Comparison of ENCODE assay signal across 10 mouse cellular contexts in genomic region chr2:71376433-71376906, GRCm38 (mm10). TPM values are rescaled to one million over a fixed set of nuclear protein-coding genes. Genes with fewer than 3 reads are reported as not detected.
DNase-seq lines count a peak whose midpoint lies in the region; TF ChIP-seq lines count a peak whose summit lies in the region.
"Had no signal": no experiment of that assay in that cellular context is flagged by ENCODE, and none has a peak within 500 bp of the region (broad histone marks: within the 10 kb centered on the region; RNA-seq: fewer than 3 reads in every experiment).

No protein-coding gene starts in this region.

- H3K4me3 ChIP-seq in heart, embryonic 10.5 days, result peak overlapping the region; percentile 43
- H3K4me3 ChIP-seq in testis, adult 2 months (ENCODE audit: control insufficient read depth, low read depth, low read length), result peak overlapping the region; percentile 18; the same call in 1 of the 2 replicates
- H3K4me3 ChIP-seq in liver, adult 2 months (ENCODE audit: insufficient read depth, low read depth, low read length), result no peak overlapping the region; the same call in 1 of the 2 replicates
- H3K4me3 ChIP-seq: layer of hippocampus, adult 2 months had no signal

- intact Hi-C loops in heart, postnatal 10 days (cut with DNase I), result no loop called here

- no peaks in the 10 kb centered on the region for H3K79me2 ChIP-seq in liver, adult 2 months (ENCODE audit: control insufficient read depth, insufficient read depth, low read length)

- H3K9ac ChIP-seq in liver, adult 2 months (ENCODE audit: low read depth, low read length), result no peak overlapping the region

- peak; percentile 78 for DNase-seq in heart, embryonic 10.5 days (ENCODE audit: low spot score)
- DNase-seq in heart, postnatal 10 days, result no peak
- no peak for DNase-seq in testis, postnatal 14 days (ENCODE audit: low spot score)
- DNase-seq in liver, adult 2 months (ENCODE audit: extremely low read depth, low read depth, low spot score), result peak; percentile 49
- DNase-seq in yolk sac, embryonic 10.5 days (ENCODE audit: low spot score), result peak; percentile 36
- no peak for DNase-seq in left cerebral cortex, adult 9 months (ENCODE audit: low spot score in 2 of 2)
- DNase-seq in spleen, postnatal 14 days (ENCODE audit: low spot score in 2 of 2), result no peak
- DNase-seq: B cell, adult 2 months had no signal

- no peaks in the 10 kb centered on the region for H3K36me3 ChIP-seq in heart, embryonic 10.5 days
- no peaks in the 10 kb centered on the region for H3K36me3 ChIP-seq in testis, adult 2 months (ENCODE audit: control insufficient read depth, insufficient read depth, low read length)
- H3K36me3 ChIP-seq in liver, adult 2 months (ENCODE audit: control insufficient read depth, insufficient read depth, low read length), result no peaks in the 10 kb centered on the region

- 0 out of 2 replicates have a peak, but pooled peaks cover 3% of the 10 kb centered on the region for H3K4me1 ChIP-seq in heart, embryonic 10.5 days
- H3K4me1 ChIP-seq in testis, adult 2 months (ENCODE audit: control insufficient read depth, insufficient read depth, low read length), result no peaks in the 10 kb centered on the region
- H3K4me1 ChIP-seq in liver, adult 2 months (ENCODE audit: control insufficient read depth, insufficient read depth, low read length), result no peaks in the 10 kb centered on the region

- H3K27me3 ChIP-seq in heart, embryonic 10.5 days (ENCODE audit: insufficient read depth, poor library complexity, severe bottlenecking), result no peaks in the 10 kb centered on the region
- H3K27me3 ChIP-seq in testis, adult 2 months (ENCODE audit: control insufficient read depth, insufficient read depth, low read length), result no peaks in the 10 kb centered on the region
- no peaks in the 10 kb centered on the region for H3K27me3 ChIP-seq in liver, adult 2 months (ENCODE audit: control insufficient read depth, insufficient read depth, low read length)

- TF ChIP-seq CTCF in testis, adult 2 months (IDR thresholded peaks at IDR 0.05; ENCODE audit: control insufficient read depth, insufficient read depth, insufficient replicate concordance, low read depth, low read length), result no peak
- TF ChIP-seq CTCF in liver, adult 2 months (IDR thresholded peaks at IDR 0.05; ENCODE audit: low read depth, low read length), result no peak

- no peaks in the 10 kb centered on the region for H3K9me3 ChIP-seq in heart, embryonic 10.5 days

- 28% methylated on average over 11 of the region's 11 CpGs for WGBS in heart, embryonic 10.5 days
- 46% methylated on average over 11 of the region's 11 CpGs for WGBS in liver, adult 2 months

- no peak for TF ChIP-seq POLR2A in testis, adult 2 months (IDR thresholded peaks at IDR 0.05; ENCODE audit: control insufficient read depth, low read depth, low read length)
- no peak for TF ChIP-seq POLR2A in liver, adult 2 months (IDR thresholded peaks at IDR 0.05; ENCODE audit: extremely low read depth, insufficient read depth, low read length)

- no peak overlapping the region for H3K27ac ChIP-seq in heart, embryonic 10.5 days
- no peak overlapping the region for H3K27ac ChIP-seq in testis, adult 2 months (ENCODE audit: control insufficient read depth, insufficient read depth, low read depth, low read length)
- H3K27ac ChIP-seq in liver, adult 2 months (replicated peaks; ENCODE audit: insufficient read depth, low read depth, low read length), result no peak overlapping the region
- H3K27ac ChIP-seq: layer of hippocampus, adult 2 months had no signal

RNA-seq across cellular contexts. Expression of gene Slc25a12, which starts 8.9 kb away (rescaled TPM):
- 47.0 and 86.1 TPM in 2 replicates for polyA plus RNA-seq in heart, embryonic 10.5 days (2016; fragmentation: Nextera tagmentation; extraction: Ambion mirVana)
- total RNA-seq in heart, postnatal 10 days (2021), result 100 to 1,000 TPM; 213 to 220 TPM
- polyA plus RNA-seq in testis, adult 2 months (2012; rRNA removed), result 3.2 and 3.7 TPM in 2 replicates
- total RNA-seq in liver, adult 2 months (2014; rRNA removed), result 13.6 and 17.3 TPM in 2 replicates
- polyA plus RNA-seq in liver, adult 2 months (2012; rRNA removed), result 13.7 and 15.1 TPM in 2 replicates

RNA-seq across cellular contexts. Expression of gene Hat1, which starts 12.3 kb away (rescaled TPM):
- polyA plus RNA-seq in heart, embryonic 10.5 days (2016; fragmentation: Nextera tagmentation; extraction: Ambion mirVana), result 161 and 182 TPM in 2 replicates
- total RNA-seq in heart, postnatal 10 days (2021), result 10 to 100 TPM; 40.7 to 48.3 TPM
- polyA plus RNA-seq in testis, adult 2 months (2012; rRNA removed), result 12.7 and 20.1 TPM in 2 replicates
- 14.6 and 16.0 TPM in 2 replicates for total RNA-seq in liver, adult 2 months (2014; rRNA removed)
- 2.0 TPM in 2 replicates for polyA plus RNA-seq in liver, adult 2 months (2012; rRNA removed)

Comparison
In these comparisons a context has a peak if more than half of its experiments do, and no peak if none do; other contexts are left out.
1. DNase-seq: peak in heart, embryonic 10.5 days (single experiment), liver, adult 2 months (single experiment) and yolk sac, embryonic 10.5 days (single experiment); none in heart, postnatal 10 days (0 of 2), testis, postnatal 14 days (single experiment), left cerebral cortex, adult 9 months (0 of 2) and spleen, postnatal 14 days (0 of 2).